Mouse (Mus musculus): ENCODE results near the gene Gm10228. TPM values are rescaled to one million over a fixed set of nuclear protein-coding genes. Genes with fewer than 3 reads are reported as not detected.

Gm10228 gene
- polyA plus RNA-seq (2015; fragmentation: Nextera tagmentation; extraction: Ambion mirVana), result not detected in 2 replicates

GRCm38 (mm10) chr16:89041372-89041771, at the start of gene Gm10228:
TSS of gene Gm10228 (minus strand) at chr16:89041472.

GRCm38 (mm10) chr16:89063902-89064301, 22.6 kb upstream of the Gm10228 start, which contains the start of gene 1110025L11Rik:
TSS of gene 1110025L11Rik (minus strand) at chr16:89064002.

DNA sequence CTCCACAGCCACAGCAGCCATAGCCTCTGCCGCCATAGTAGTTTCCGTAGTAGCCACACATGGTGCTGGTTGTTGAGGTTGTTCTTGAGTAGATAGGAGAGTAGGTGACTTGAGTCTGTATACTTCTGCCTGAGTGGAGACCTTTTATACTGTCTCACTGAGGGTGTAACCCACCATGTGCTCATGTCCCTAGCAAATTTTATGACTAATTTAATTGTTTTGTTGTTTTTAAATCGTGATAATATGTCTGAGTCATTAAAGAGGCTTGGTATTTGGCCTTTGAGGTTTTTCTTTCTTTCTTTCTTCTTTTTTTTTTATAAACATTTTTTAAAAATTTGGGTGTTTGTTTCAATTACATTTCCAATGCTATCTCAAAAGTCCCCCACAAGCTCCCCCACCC, 6.5 kb upstream of the Gm10228 start, which contains the start of gene Krtap6-5:
Gene Krtap6-5, minus strand, starts transcription at position 101 of the 400 bp plus-strand sequence.

GRCm38 (mm10) chr16:89031399-89031798, 9.9 kb downstream of the Gm10228 start, which contains the start of gene Krtap6-1:
TSS of gene Krtap6-1 (plus strand) at chr16:89031699.

GRCm38 (mm10) chr16:89014984-89015383, 26.3 kb downstream of the Gm10228 start, which contains the start of gene Gm10229:
TSS of gene Gm10229 (plus strand) at chr16:89015284.

GRCm38 (mm10) chr16:89010659-89011058, 30.6 kb downstream of the Gm10228 start, which contains the start of gene Krtap22-2:
TSS of gene Krtap22-2 (minus strand) at chr16:89010759.

Other genes starting within 250 kb of the Gm10228 start
- not detected in 2 replicates for gene Gm20741, start 229.3 kb downstream of the Gm10228 start, polyA plus RNA-seq (2015; fragmentation: Nextera tagmentation; extraction: Ambion mirVana)
- gene Krtap15, start 221.3 kb downstream of the Gm10228 start, polyA plus RNA-seq (2015; fragmentation: Nextera tagmentation; extraction: Ambion mirVana), result not detected in 2 replicates
- not detected in 2 replicates for gene Krtap14, start 215.3 kb downstream of the Gm10228 start, polyA plus RNA-seq (2015; fragmentation: Nextera tagmentation; extraction: Ambion mirVana)
- gene Krtap19-1, start 172.1 kb downstream of the Gm10228 start, polyA plus RNA-seq (2015; fragmentation: Nextera tagmentation; extraction: Ambion mirVana), result not detected in 2 replicates
- gene Krtap19-2, start 167.2 kb downstream of the Gm10228 start, polyA plus RNA-seq (2015; fragmentation: Nextera tagmentation; extraction: Ambion mirVana), result not detected in 2 replicates
- not detected in 2 replicates for gene Krtap19-3, start 163.4 kb downstream of the Gm10228 start, polyA plus RNA-seq (2015; fragmentation: Nextera tagmentation; extraction: Ambion mirVana)
- gene Krtap19-4, start 156.4 kb downstream of the Gm10228 start, polyA plus RNA-seq (2015; fragmentation: Nextera tagmentation; extraction: Ambion mirVana), result not detected in 2 replicates
- gene Krtap19-5, start 145.0 kb downstream of the Gm10228 start, polyA plus RNA-seq (2015; fragmentation: Nextera tagmentation; extraction: Ambion mirVana), result not detected in 2 replicates
- not detected in 2 replicates for gene Krtap19-9b, start 109.2 kb downstream of the Gm10228 start, polyA plus RNA-seq (2015; fragmentation: Nextera tagmentation; extraction: Ambion mirVana)
- not detected in 2 replicates for gene Krtap16-3, start 78.6 kb downstream of the Gm10228 start, polyA plus RNA-seq (2015; fragmentation: Nextera tagmentation; extraction: Ambion mirVana)
- gene Krtap22-2, start 30.7 kb downstream of the Gm10228 start, polyA plus RNA-seq (2015; fragmentation: Nextera tagmentation; extraction: Ambion mirVana), result not detected in 2 replicates
- gene Gm10229, start 26.2 kb downstream of the Gm10228 start, polyA plus RNA-seq (2015; fragmentation: Nextera tagmentation; extraction: Ambion mirVana), result not detected in 2 replicates
- not detected in 2 replicates for gene Krtap6-1, start 9.8 kb downstream of the Gm10228 start, polyA plus RNA-seq (2015; fragmentation: Nextera tagmentation; extraction: Ambion mirVana)
- gene Krtap6-5, start 6.4 kb upstream of the Gm10228 start, polyA plus RNA-seq (2015; fragmentation: Nextera tagmentation; extraction: Ambion mirVana), result not detected in 2 replicates
- gene 1110025L11Rik, start 22.5 kb upstream of the Gm10228 start, polyA plus RNA-seq (2015; fragmentation: Nextera tagmentation; extraction: Ambion mirVana), result not detected in 2 replicates
- gene Krtap6-3, start 42.5 kb upstream of the Gm10228 start, polyA plus RNA-seq (2015; fragmentation: Nextera tagmentation; extraction: Ambion mirVana), result not detected in 2 replicates
- not detected in 2 replicates for gene Gm6358, start 99.4 kb upstream of the Gm10228 start, polyA plus RNA-seq (2015; fragmentation: Nextera tagmentation; extraction: Ambion mirVana)
- gene Gm10061, start 109.6 kb upstream of the Gm10228 start, polyA plus RNA-seq (2015; fragmentation: Nextera tagmentation; extraction: Ambion mirVana), result not detected in 2 replicates
- not detected in 2 replicates for gene Gm9789, start 116.5 kb upstream of the Gm10228 start, polyA plus RNA-seq (2015; fragmentation: Nextera tagmentation; extraction: Ambion mirVana)
- gene Gm7735, start 128.0 kb upstream of the Gm10228 start, polyA plus RNA-seq (2015; fragmentation: Nextera tagmentation; extraction: Ambion mirVana), result not detected in 2 replicates
- gene 1110057P08Rik, start 133.3 kb upstream of the Gm10228 start, polyA plus RNA-seq (2015; fragmentation: Nextera tagmentation; extraction: Ambion mirVana), result not detected in 2 replicates
- not detected in 2 replicates for gene Krtap20-2, start 164.4 kb upstream of the Gm10228 start, polyA plus RNA-seq (2015; fragmentation: Nextera tagmentation; extraction: Ambion mirVana)